Mouse (Mus musculus) MEL (cell line): Measurements from ENCODE around the gene Trp53tg5. TPM values are rescaled to one million over a fixed set of nuclear protein-coding genes. Genes with fewer than 3 reads are reported as not detected.

Experiments
- DNase-seq: peaks from one replicate; pipeline ENCODE4 v3.0.0; 2011; ENCODE audit warnings: low read depth, low spot score
- H3K27ac ChIP-seq: 2 replicates; pipeline ENCODE4 v1.5.1; 2012; ENCODE audit warnings: low read depth, mild to moderate bottlenecking, control low read depth, low read length, moderate library complexity; ENCODE audit not compliant: control insufficient read depth
- H3K27me3 ChIP-seq, 2 experiments: fragments of 150-350 bp in 1 of 2; sonication (generic) in 1 of 2; 2 replicates each; pipeline ENCODE4 v1.6.1; 2012; ENCODE audit warnings: low read length in 2 of 2, mild to moderate bottlenecking in 2 of 2, improper control_type of control experiment in 1 of 2, moderate library complexity in 1 of 2; ENCODE audit not compliant: insufficient read depth in 2 of 2, control insufficient read depth in 1 of 2
- H3K36me3 ChIP-seq, 2 experiments: 2 replicates each; pipeline ENCODE4 v1.6.1; 2012 to 2014; ENCODE audit warnings: low read length in 2 of 2, improper control_type of control experiment in 1 of 2, inconsistent platforms in 1 of 2, mild to moderate bottlenecking in 1 of 2; ENCODE audit not compliant: insufficient read depth in 2 of 2, control insufficient read depth in 1 of 2
- H3K4me1 ChIP-seq, 2 experiments: fragments of 150-350 bp in 1 of 2; sonication (generic) in 1 of 2; 2 replicates each; pipeline ENCODE4 v1.6.1; 2012; ENCODE audit warnings: low read length in 2 of 2, improper control_type of control experiment in 1 of 2, mild to moderate bottlenecking in 1 of 2; ENCODE audit not compliant: insufficient read depth in 2 of 2, control insufficient read depth in 1 of 2
- H3K4me3 ChIP-seq, 2 experiments: fragments of 150-350 bp in 1 of 2; sonication (generic) in 1 of 2; 2 replicates each; pipeline ENCODE4 v1.5.1; 2012; ENCODE audit warnings: low read depth in 2 of 2, low read length in 2 of 2, mild to moderate bottlenecking in 2 of 2, moderate library complexity in 2 of 2, control low read depth in 1 of 2, improper control_type of control experiment in 1 of 2; ENCODE audit not compliant: control insufficient read depth in 1 of 2, insufficient read depth in 1 of 2
- H3K79me2 ChIP-seq: 2 replicates; pipeline ENCODE4 v1.6.1; 2012; ENCODE audit warnings: mild to moderate bottlenecking, low read length, moderate library complexity; ENCODE audit not compliant: control insufficient read depth, poor library complexity, insufficient read depth
- H3K9ac ChIP-seq: 2 replicates; pipeline ENCODE4 v1.6.1; 2012; ENCODE audit warnings: low read depth, mild to moderate bottlenecking, control low read depth, low read length, moderate library complexity; ENCODE audit not compliant: control insufficient read depth, poor library complexity, severe bottlenecking
- H3K9me3 ChIP-seq: fragments of 150-350 bp; sonication (generic); replicated peaks from 2 replicates; pipeline ENCODE4 v1.6.1; 2012; ENCODE audit warnings: mild to moderate bottlenecking, low read length, improper control_type of control experiment, moderate library complexity; ENCODE audit not compliant: insufficient read depth
- CTCF ChIP-seq, 3 experiments: IDR thresholded peaks in 2 of 3; conservative IDR thresholded peaks in 1 of 3; 2 replicates each; pipeline ENCODE4 v1.5.1; 2011 to 2012; ENCODE audit warnings: low read length in 3 of 3, low read depth in 2 of 3, mild to moderate bottlenecking in 2 of 3, improper control_type of control experiment in 1 of 3, inconsistent platforms in 1 of 3, mixed read lengths in 1 of 3, moderate library complexity in 1 of 3; ENCODE audit not compliant: control insufficient read depth in 1 of 3, insufficient read depth in 1 of 3, poor library complexity in 1 of 3, severe bottlenecking in 1 of 3
- E2F4 ChIP-seq: IDR thresholded peaks from 2 replicates; pipeline ENCODE4 v1.6.1; 2011; ENCODE audit warnings: low read depth, low read length, improper control_type of control experiment, borderline replicate concordance
- ELF1 ChIP-seq: IDR thresholded peaks from 2 replicates; pipeline ENCODE4 v1.6.1; 2014; ENCODE audit warnings: low read depth, mild to moderate bottlenecking, inconsistent platforms, low read length, improper control_type of control experiment, moderate library complexity
- ETS1 ChIP-seq: IDR thresholded peaks from 2 replicates; pipeline ENCODE4 v1.6.1; 2012; ENCODE audit warnings: low read depth, mild to moderate bottlenecking, inconsistent platforms, low read length, improper control_type of control experiment, moderate library complexity
- GABPA ChIP-seq: IDR thresholded peaks from 2 replicates; pipeline ENCODE4 v1.6.1; 2012; ENCODE audit warnings: low read depth, mild to moderate bottlenecking, inconsistent platforms, low read length, improper control_type of control experiment, moderate library complexity
- GATA1 ChIP-seq: IDR thresholded peaks from 2 replicates; pipeline ENCODE4 v1.6.1; 2011; ENCODE audit warnings: low read depth, low read length, improper control_type of control experiment
- HCFC1 ChIP-seq: IDR thresholded peaks from 2 replicates; pipeline ENCODE4 v1.6.1; 2012; ENCODE audit warnings: low read depth, mild to moderate bottlenecking, inconsistent platforms, low read length, improper control_type of control experiment, moderate library complexity
- JUND ChIP-seq: IDR thresholded peaks from 2 replicates; pipeline ENCODE4 v1.6.1; 2011; ENCODE audit warnings: low read depth, mild to moderate bottlenecking, improper control_type of control experiment, low read length
- KAT2A ChIP-seq: conservative IDR thresholded peaks from 2 replicates; pipeline ENCODE4 v1.6.1; 2012; ENCODE audit warnings: low read depth, low read length, improper control_type of control experiment, inconsistent platforms
- MAFK ChIP-seq: IDR thresholded peaks from 2 replicates; pipeline ENCODE4 v1.6.1; 2011; ENCODE audit warnings: low read depth, mild to moderate bottlenecking, low read length, improper control_type of control experiment, borderline replicate concordance
- MAZ ChIP-seq: IDR thresholded peaks from 2 replicates; pipeline ENCODE4 v1.6.1; 2012; ENCODE audit warnings: low read depth, mild to moderate bottlenecking, inconsistent platforms, low read length, improper control_type of control experiment
- NELFE ChIP-seq: IDR thresholded peaks from 2 replicates; pipeline ENCODE4 v1.6.1; 2011; ENCODE audit warnings: low read depth, low read length, improper control_type of control experiment
- NRF1 ChIP-seq: IDR thresholded peaks from 2 replicates; pipeline ENCODE4 v1.6.1; 2014; ENCODE audit warnings: low read depth, mild to moderate bottlenecking, inconsistent platforms, low read length, improper control_type of control experiment, moderate library complexity; ENCODE audit not compliant: poor library complexity, insufficient read depth, severe bottlenecking
- POLR2A ChIP-seq, 2 experiments: IDR thresholded peaks; 2 replicates each; pipeline ENCODE4 v1.6.1; 2011 to 2012; ENCODE audit warnings: low read length in 2 of 2, mild to moderate bottlenecking in 2 of 2, control low read depth in 1 of 2, improper control_type of control experiment in 1 of 2, low read depth in 1 of 2, moderate library complexity in 1 of 2; ENCODE audit not compliant: control insufficient read depth in 1 of 2, insufficient read depth in 1 of 2, poor library complexity in 1 of 2
- POLR2AphosphoS2 ChIP-seq: IDR thresholded peaks from 2 replicates; pipeline ENCODE4 v1.6.1; 2011; ENCODE audit warnings: low read length, improper control_type of control experiment
- POLR2AphosphoS5 ChIP-seq: IDR thresholded peaks from 2 replicates; pipeline ENCODE4 v1.6.1; 2012; ENCODE audit warnings: low read depth, borderline replicate concordance, mild to moderate bottlenecking, inconsistent platforms, low read length, moderate library complexity, mixed read lengths
- SIN3A ChIP-seq: IDR thresholded peaks from 2 replicates; pipeline ENCODE4 v1.6.1; 2012; ENCODE audit warnings: low read length, improper control_type of control experiment, inconsistent platforms
- TAL1 ChIP-seq: IDR thresholded peaks from 2 replicates; pipeline ENCODE4 v1.6.1; 2012; ENCODE audit warnings: mild to moderate bottlenecking, inconsistent platforms, low read length, moderate library complexity, mixed read lengths
- TBP ChIP-seq: IDR thresholded peaks from 2 replicates; pipeline ENCODE4 v1.8.0; 2011; ENCODE audit warnings: low read depth, low read length, improper control_type of control experiment
- UBTF ChIP-seq: IDR thresholded peaks from 2 replicates; pipeline ENCODE4 v1.6.1; 2012; ENCODE audit warnings: low read depth, mild to moderate bottlenecking, inconsistent platforms, low read length, improper control_type of control experiment, moderate library complexity, borderline replicate concordance; ENCODE audit not compliant: insufficient read depth
- ZC3H11A ChIP-seq: IDR thresholded peaks from 2 replicates; pipeline ENCODE4 v1.6.1; 2012; ENCODE audit warnings: low read depth, mild to moderate bottlenecking, inconsistent platforms, low read length, improper control_type of control experiment
- ZKSCAN1 ChIP-seq: IDR thresholded peaks from 2 replicates; pipeline ENCODE4 v1.6.1; 2012; ENCODE audit warnings: low read depth, mild to moderate bottlenecking, inconsistent platforms, low read length, improper control_type of control experiment, moderate library complexity
- ZMIZ1 ChIP-seq: IDR thresholded peaks from 2 replicates; pipeline ENCODE4 v1.6.1; 2012; ENCODE audit warnings: low read depth, mild to moderate bottlenecking, inconsistent platforms, low read length, improper control_type of control experiment, moderate library complexity
- ZNF384 ChIP-seq: IDR thresholded peaks from 2 replicates; pipeline ENCODE4 v1.6.1; 2012; ENCODE audit warnings: low read depth, mild to moderate bottlenecking, inconsistent platforms, low read length, improper control_type of control experiment
- polyA plus RNA-seq, 2 experiments: library from polyadenylated mRNA; stranded (reverse) in 1 of 2; unstranded in 1 of 2; fragments of >175 nt in 1 of 2; fragments of >200 nt in 1 of 2; gene quantifications; 2 replicates each; pipeline versions ENCODE4 v1.2.1 to v1.2.4; 2012; ENCODE audit warnings: low replicate concordance in 2 of 2, low read depth in 1 of 2; ENCODE audit not compliant: insufficient read length in 2 of 2, insufficient read depth in 1 of 2, missing spikeins in 1 of 2
- total RNA-seq: library from RNA; depleted of rRNA; stranded (reverse); fragments of 300-350 nt; gene quantifications from 2 replicates; pipeline ENCODE4 v1.2.3, GENCODE M21; 2012

Trp53tg5 gene
- total and polyA plus RNA-seq, 3 experiments = 0.13 TPM; not detected in 2

- H3K9me3 ChIP-seq = no peaks in the 10 kb centered on the region
- DNase-seq = no peak
- H3K4me1 ChIP-seq = no peaks in the 10 kb centered on the region
- no peak for TF ChIP-seq JUND
- no peak for TF ChIP-seq POLR2AphosphoS5
- no peak for TF ChIP-seq SIN3A
- no peak for TF ChIP-seq NELFE
- no peak for TF ChIP-seq HCFC1
- no peak for TF ChIP-seq TBP
- no peak for TF ChIP-seq ETS1
- no peak for TF ChIP-seq ZNF384
- TF ChIP-seq POLR2A (IDR thresholded peaks at IDR 0.05; ENCODE audit: control insufficient read depth in 1 of 2, insufficient read depth in 1 of 2, low read depth in 1 of 2, low read length in 2 of 2, poor library complexity in 1 of 2) = no peak
- TF ChIP-seq E2F4 = no peak
- no peak for TF ChIP-seq MAZ
- no peak for TF ChIP-seq ELF1
- TF ChIP-seq ZC3H11A = no peak
- TF ChIP-seq POLR2AphosphoS2 = no peak
- TF ChIP-seq UBTF = no peak
- TF ChIP-seq CTCF (IDR thresholded peaks at IDR 0.05 in 2 of 3, conservative IDR thresholded peaks at IDR 0.05 in 1 of 3; ENCODE audit: control insufficient read depth in 1 of 3, insufficient read depth in 1 of 3, low read depth in 2 of 3, low read length in 3 of 3, poor library complexity in 1 of 3, severe bottlenecking in 1 of 3) = no peak
- no peak for TF ChIP-seq ZMIZ1
- H3K9ac ChIP-seq = no peak overlapping the region
- peaks cover 28 to 41% of the 10 kb centered on the region in 2 experiments for H3K27me3 ChIP-seq
- no peaks in the 10 kb centered on the region for H3K36me3 ChIP-seq
- H3K4me3 ChIP-seq = no peak overlapping the region
- no peak overlapping the region for H3K27ac ChIP-seq
- H3K79me2 ChIP-seq = no peaks in the 10 kb centered on the region
These were observed 28.0 kb downstream of the Trp53tg5 start for GRCm38 (mm10) chr2:164445399-164446085.

- no peaks in the 10 kb centered on the region for H3K79me2 ChIP-seq
- peaks cover 21 to 40% of the 10 kb centered on the region in 2 experiments for H3K27me3 ChIP-seq
- no peak overlapping the region for H3K9ac ChIP-seq
- H3K36me3 ChIP-seq = no peaks in the 10 kb centered on the region
- TF ChIP-seq GABPA (no peak), ZKSCAN1 (no peak), POLR2AphosphoS2 (no peak), GATA1 (no peak), ELF1 (no peak), KAT2A (no peak), ZMIZ1 (no peak), SIN3A (no peak), TAL1 (no peak), MAFK (no peak), POLR2A (IDR thresholded peaks at IDR 0.05; ENCODE audit: control insufficient read depth in 1 of 2, insufficient read depth in 1 of 2, low read depth in 1 of 2, low read length in 2 of 2, poor library complexity in 1 of 2) (no peak), NRF1 (no peak)
- no peak overlapping the region for H3K4me3 ChIP-seq
- no peak overlapping the region for H3K27ac ChIP-seq
- no peak for DNase-seq
- no peaks in the 10 kb centered on the region for H3K9me3 ChIP-seq
- no peaks in the 10 kb centered on the region for H3K4me1 ChIP-seq
These were observed 28.8 kb downstream of the Trp53tg5 start for GRCm38 (mm10) chr2:164444701-164445100.
